Mouse (Mus musculus): Measurements from ENCODE around the gene Cd79a. TPM values are rescaled to one million over a fixed set of nuclear protein-coding genes. Genes with fewer than 3 reads are reported as not detected.
A peak's percentile ranks its signal among the peaks of the same experiment; 100 is the strongest.

Gene Cd79a
- total and polyA plus RNA-seq, 3 experiments = 51.8 to 422 (median 75.2) TPM

DNA sequence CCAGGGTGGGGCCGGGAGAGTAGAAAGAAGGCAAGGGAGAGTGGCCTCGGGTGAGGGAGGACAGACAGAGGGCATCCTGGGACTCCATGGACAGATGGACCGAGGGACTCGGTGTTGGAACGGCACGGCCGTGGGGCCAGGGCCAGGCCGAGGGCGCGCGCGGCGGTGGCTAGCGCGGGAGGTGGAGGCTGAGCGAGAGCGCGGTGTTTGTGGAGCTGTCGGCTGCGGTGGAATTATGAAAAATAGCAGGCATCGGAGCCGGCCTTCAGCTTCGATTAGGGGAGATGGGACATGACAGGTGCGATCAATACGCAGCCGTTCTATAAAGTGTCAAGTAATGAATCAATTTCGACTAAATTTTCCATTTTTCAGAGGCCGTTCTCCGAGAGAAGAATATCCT is 51.6 kb downstream of the Cd79a start:
- Histone ChIP-seq H3K79me2 (replicated peaks; ENCODE audit: control insufficient read depth, extremely low read depth, insufficient read depth, poor library complexity, severe bottlenecking) (no peaks in the 10 kb centered on the region), H3K27ac (ENCODE audit: insufficient read depth, low read depth) (no peak overlapping the region), H3K4me1 (ENCODE audit: control insufficient read depth in 1 of 2, insufficient read depth in 2 of 2) (peaks cover 5 to 8% of the 10 kb centered on the region in 2 experiments; a peak in 3 of 4 replicates), H3K36me3 (replicated peaks in 1 of 2; ENCODE audit: control insufficient read depth in 1 of 2, insufficient read depth in 1 of 2, low read length in 1 of 2) (no peaks in the 10 kb centered on the region), H3K9ac (ENCODE audit: insufficient read depth, low read depth) (no peak overlapping the region), H3K9me3 (replicated peaks; ENCODE audit: low read length) (peaks cover 6% of the 10 kb centered on the region), H3K27me3 (replicated peaks) (peaks cover 89% of the 10 kb centered on the region), H3K4me3 (replicated peaks in 1 of 3; ENCODE audit: low read depth in 2 of 3, low read length in 2 of 3, poor library complexity in 1 of 3) (no peak overlapping the region), H3K4me2 (ENCODE audit: insufficient read depth, low read depth, poor library complexity, severe bottlenecking) (no peak overlapping the region)
- no peak for DNase-seq (ENCODE audit: extremely low read depth)
- dilution Hi-C loops (cut with MboI; ENCODE audit: extremely low pct_ligation_motif_present, extremely low pct_unique_long_range_greater_than_20kb, low sequenced_read_pairs) (no loop called here), in situ Hi-C loops (cut with MboI; ENCODE audit: low pct_ligation_motif_present, low pct_unique_long_range_greater_than_20kb, low sequenced_read_pairs) (no loop called here)
- TF ChIP-seq TBP (conservative IDR thresholded peaks at IDR 0.05; ENCODE audit: low read depth, low read length) (no peak), USF2 (conservative IDR thresholded peaks at IDR 0.05; ENCODE audit: low read depth, low read length) (no peak), NRF1 (IDR thresholded peaks at IDR 0.05; ENCODE audit: low read depth, low read length) (no peak)

DNA sequence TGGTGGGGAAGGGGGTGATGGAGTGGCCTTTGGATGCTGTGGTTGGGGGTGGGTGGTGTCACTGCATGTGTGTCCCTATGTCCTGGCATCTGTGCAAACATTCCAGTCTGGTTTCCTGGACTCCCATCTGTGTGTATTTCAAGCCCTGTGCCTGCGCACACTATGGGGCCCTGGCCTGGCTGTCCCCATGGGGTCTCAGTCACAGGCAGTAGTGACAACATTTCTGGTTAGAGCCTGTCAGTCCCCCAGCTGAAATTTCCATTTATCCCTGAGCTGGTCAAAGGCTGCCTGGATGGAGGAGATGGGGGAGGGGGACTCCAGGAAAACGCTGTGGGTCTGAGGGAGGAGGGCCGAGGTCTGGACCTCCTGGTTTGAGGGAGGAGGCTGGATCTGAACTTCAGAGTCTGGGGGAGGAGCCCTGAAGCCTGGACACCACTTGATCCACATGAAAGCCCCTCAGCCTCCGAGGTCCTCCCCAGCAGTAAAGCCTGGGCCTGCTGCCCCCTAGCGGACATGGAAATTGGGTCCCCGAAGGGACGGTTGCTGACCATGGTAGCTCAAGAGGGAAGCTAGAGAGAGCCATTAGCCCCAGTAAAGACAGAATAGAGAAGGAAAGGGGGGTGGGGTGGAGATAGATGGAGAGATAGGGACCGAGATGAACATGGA is 52.9 kb downstream of the Cd79a start:
- Histone ChIP-seq H3K79me2 (replicated peaks; ENCODE audit: control insufficient read depth, extremely low read depth, insufficient read depth, poor library complexity, severe bottlenecking) (no peaks in the 10 kb centered on the region), H3K27ac (ENCODE audit: insufficient read depth, low read depth) (no peak overlapping the region), H3K36me3 (replicated peaks in 1 of 2; ENCODE audit: control insufficient read depth in 1 of 2, insufficient read depth in 1 of 2, low read length in 1 of 2) (no peaks in the 10 kb centered on the region), H3K4me3 (replicated peaks in 1 of 3; ENCODE audit: low read depth in 2 of 3, low read length in 2 of 3, poor library complexity in 1 of 3) (no peak overlapping the region), H3K4me2 (ENCODE audit: insufficient read depth, low read depth, poor library complexity, severe bottlenecking) (0 out of 2 replicates have a peak overlapping the region, but pooled peaks have one; percentile 41), H3K9me3 (replicated peaks; ENCODE audit: low read length) (peaks cover 6% of the 10 kb centered on the region), H3K4me1 (ENCODE audit: control insufficient read depth in 1 of 2, insufficient read depth in 2 of 2) (peaks cover 2 to 7% of the 10 kb centered on the region in 2 experiments), H3K9ac (ENCODE audit: insufficient read depth, low read depth) (no peak overlapping the region), H3K27me3 (replicated peaks) (peaks cover 85% of the 10 kb centered on the region)
- peak; percentile 63 for DNase-seq (ENCODE audit: extremely low read depth)
- in situ Hi-C loops (cut with MboI; ENCODE audit: low pct_ligation_motif_present, low pct_unique_long_range_greater_than_20kb, low sequenced_read_pairs) = loop anchor here (5.0 kb wide), 1 partner anchor 63 kb away; no protein-coding TSS in a partner anchor
- TF ChIP-seq MEF2A (IDR thresholded peaks at IDR 0.05; ENCODE audit: borderline replicate concordance, low read depth, low read length) = no peak
- peak; percentile 60; the same call in 1 of the 2 replicates for TF ChIP-seq MAZ (IDR thresholded peaks at IDR 0.05; ENCODE audit: low read depth, low read length)
- no peak for TF ChIP-seq ZMIZ1 (IDR thresholded peaks at IDR 0.05; ENCODE audit: low read depth, low read length)
- TF ChIP-seq RCOR1 (conservative IDR thresholded peaks at IDR 0.05; ENCODE audit: low read depth, low read length) = no peak
- peak; percentile 67; the same call in 1 of the 2 replicates for TF ChIP-seq SIN3A (IDR thresholded peaks at IDR 0.05; ENCODE audit: low read length)
- peak; percentile 63 for TF ChIP-seq RAD21 (IDR thresholded peaks at IDR 0.05; ENCODE audit: low read depth, low read length)
- TF ChIP-seq SMC3 (IDR thresholded peaks at IDR 0.05; ENCODE audit: low read depth, low read length) = peak; percentile 79
- no peak for TF ChIP-seq KAT2A (IDR thresholded peaks at IDR 0.05; ENCODE audit: insufficient replicate concordance, low read length)
- no peak for TF ChIP-seq ETS1 (conservative IDR thresholded peaks at IDR 0.05; ENCODE audit: low read depth, low read length)
- no peak for TF ChIP-seq USF2 (conservative IDR thresholded peaks at IDR 0.05; ENCODE audit: low read depth, low read length)
- no peak for TF ChIP-seq CHD1 (IDR thresholded peaks at IDR 0.05; ENCODE audit: low read depth, low read length)
- TF ChIP-seq NELFE (IDR thresholded peaks at IDR 0.05; ENCODE audit: low read depth, low read length) = peak; percentile 24; the same call in 1 of the 2 replicates
- no peak for TF ChIP-seq GABPA (IDR thresholded peaks at IDR 0.05; ENCODE audit: insufficient replicate concordance, low read depth, low read length)
- TF ChIP-seq JUND (conservative IDR thresholded peaks at IDR 0.05; ENCODE audit: low read depth, low read length) = no peak
- no peak for TF ChIP-seq PAX5 (IDR thresholded peaks at IDR 0.05; ENCODE audit: low read length)
- TF ChIP-seq ZC3H11A (IDR thresholded peaks at IDR 0.05; ENCODE audit: low read depth, low read length) = peak; percentile 8; the same call in 1 of the 2 replicates
- no peak for TF ChIP-seq USF1 (IDR thresholded peaks at IDR 0.05; ENCODE audit: low read depth, low read length)
- TF ChIP-seq CTCF (conservative IDR thresholded peaks at IDR 0.05 in 1 of 2, IDR thresholded peaks at IDR 0.05 in 1 of 2; ENCODE audit: low read depth in 2 of 2, low read length in 2 of 2) = peak in 1 of 2 experiments; percentile 88; a peak in 3 of 4 replicates
- TF ChIP-seq BHLHE40 (IDR thresholded peaks at IDR 0.05; ENCODE audit: low read depth, low read length) = no peak
- TF ChIP-seq E2F4 (IDR thresholded peaks at IDR 0.05; ENCODE audit: insufficient replicate concordance, low read depth, low read length) = no peak
- TF ChIP-seq ELF1 (IDR thresholded peaks at IDR 0.05; ENCODE audit: low read depth, low read length) = no peak
- TF ChIP-seq HCFC1 (IDR thresholded peaks at IDR 0.05; ENCODE audit: low read depth, low read length) = no peak
- dilution Hi-C loops (cut with MboI; ENCODE audit: extremely low pct_ligation_motif_present, extremely low pct_unique_long_range_greater_than_20kb, low sequenced_read_pairs) = no loop called here

Measured in CH12.LX (cell line).